Mouse (Mus musculus): ENCODE measurements around the gene Mbtps2.

DNA sequence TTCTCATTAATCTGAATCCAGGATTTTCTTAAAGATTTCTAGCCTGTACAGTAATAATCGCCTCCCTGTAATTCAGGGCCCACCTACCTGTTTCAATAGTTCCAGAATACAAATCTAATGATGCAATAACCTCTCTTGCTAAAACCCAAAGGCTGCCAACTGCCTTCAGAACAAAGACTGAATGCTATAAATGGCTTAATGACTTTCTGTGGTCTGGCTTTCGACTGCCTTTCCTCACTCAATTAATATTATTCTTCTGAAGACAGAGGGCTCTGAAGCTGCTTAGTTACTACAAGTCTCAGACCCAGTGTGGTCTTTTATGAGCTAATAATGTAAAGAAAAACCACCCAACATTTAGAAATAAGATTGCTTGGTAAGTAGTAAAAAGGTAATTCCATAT lies 96.6 kb downstream of the Mbtps2 start:
- TF ChIP-seq CTCF (IDR thresholded peaks at IDR 0.05; ENCODE audit: control insufficient read depth, insufficient read depth, insufficient replicate concordance, low read depth, low read length) (no peak), POLR2A (IDR thresholded peaks at IDR 0.05; ENCODE audit: control insufficient read depth, low read depth, low read length) (no peak)
